Mouse (Mus musculus): ENCODE measurements around the gene Lect2.

DNA sequence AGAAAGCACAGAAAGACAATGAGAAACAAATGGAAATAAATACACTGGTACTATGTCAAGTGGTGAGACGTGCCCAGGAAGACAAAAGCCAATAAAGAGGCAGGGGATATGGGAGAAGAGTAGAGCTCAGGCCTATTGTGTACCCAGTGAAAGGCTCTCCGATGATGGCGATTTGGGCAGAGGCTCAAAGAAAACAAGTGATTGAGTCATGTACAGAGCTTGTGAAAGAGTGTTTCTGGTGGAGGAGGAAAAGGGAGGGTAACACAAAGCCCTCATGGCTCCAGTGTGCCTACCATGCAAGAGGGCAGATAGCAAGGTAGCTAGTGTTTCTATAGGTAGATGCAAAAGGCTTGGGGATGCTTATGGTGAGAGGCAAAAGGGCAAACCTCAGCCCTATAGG, 53.9 kb downstream of the Lect2 start:
- TF ChIP-seq POLR2A (IDR thresholded peaks at IDR 0.05; ENCODE audit: borderline replicate concordance, low read depth, low read length), result no peak
- TF ChIP-seq CTCF (IDR thresholded peaks at IDR 0.05; ENCODE audit: low read depth, low read length), result no peak

All from bone marrow macrophage, adult 2 months (primary cell).